Mouse (Mus musculus) testis, postnatal 14 days (tissue): ENCODE data around the gene Castor2.

Source experiments
- DNase-seq: peaks from one replicate; pipeline ENCODE4 v3.0.0; 2021; ENCODE audit warnings: low spot score

Gene Castor2

GRCm38 (mm10) chr5:134164688-134165087, 65.2 kb downstream of the Castor2 start:
- DNase-seq = peak; percentile 42

- DNase-seq = no peak
These were observed 67.1 kb downstream of the Castor2 start for GRCm38 (mm10) chr5:134166642-134167041.

GRCm38 (mm10) chr5:134168033-134168432, 68.5 kb downstream of the Castor2 start:
- DNase-seq = no peak

GRCm38 (mm10) chr5:134169231-134169630, 69.7 kb downstream of the Castor2 start:
- no peak for DNase-seq

- no peak for DNase-seq
These were observed 70.7 kb downstream of the Castor2 start for GRCm38 (mm10) chr5:134170167-134170566.

GRCm38 (mm10) chr5:134173206-134173605, 73.7 kb downstream of the Castor2 start:
- DNase-seq = no peak

- DNase-seq = peak; percentile 28
These were observed 76.2 kb downstream of the Castor2 start for GRCm38 (mm10) chr5:134175696-134176095.

GRCm38 (mm10) chr5:134176169-134176881, 76.8 kb downstream of the Castor2 start, which contains the start of gene Rcc1l:
Rcc1l (minus strand) TSS chr5:134176774.
- DNase-seq = peak; percentile 89

- DNase-seq = no peak
These were observed 79.0 kb downstream of the Castor2 start for GRCm38 (mm10) chr5:134178536-134178935.

GRCm38 (mm10) chr5:134179871-134180270, 80.4 kb downstream of the Castor2 start:
- peak; percentile 49 for DNase-seq

GRCm38 (mm10) chr5:134182172-134182571, 82.7 kb downstream of the Castor2 start:
- peak; percentile 30 for DNase-seq

GRCm38 (mm10) chr5:134182735-134183134, 83.2 kb downstream of the Castor2 start:
- peak; percentile 62 for DNase-seq

- no peak for DNase-seq
These were observed 83.7 kb downstream of the Castor2 start for GRCm38 (mm10) chr5:134183162-134183561.

- DNase-seq = peak; percentile 99
These were observed 84.6 kb downstream of the Castor2 start, which contains the start of gene Gtf2ird2 for GRCm38 (mm10) chr5:134183880-134184808. Gtf2ird2 (plus strand) TSS chr5:134184019.

- no peak for DNase-seq
These were observed 86.5 kb downstream of the Castor2 start for GRCm38 (mm10) chr5:134186059-134186458.

- peak; percentile 49 for DNase-seq
These were observed 87.6 kb downstream of the Castor2 start for GRCm38 (mm10) chr5:134186961-134187731.

GRCm38 (mm10) chr5:134188571-134188970, 89.1 kb downstream of the Castor2 start:
- no peak for DNase-seq

- no peak for DNase-seq
These were observed 94.2 kb downstream of the Castor2 start for GRCm38 (mm10) chr5:134193664-134194063.
